Mouse (Mus musculus) midbrain, embryonic 14.5 days (tissue): ENCODE measurements around the gene Nanos1. TPM values are rescaled to one million over a fixed set of nuclear protein-coding genes. Genes with fewer than 3 reads are reported as not detected.

Experiments used
- ATAC-seq: fragments of 200-750 bp; cut with Nextera tagmentation; 2 replicates; pipeline ENCODE4 v1.8.0; 2017; ENCODE audit warnings: moderate number of reproducible peaks, moderate library complexity; ENCODE audit not compliant: low FRiP score, low TSS enrichment
- DNase-seq: peaks from one replicate; pipeline ENCODE4 v3.0.0-alpha.2; 2015
- H3K27ac ChIP-seq: fragments of 300-500 bp; sonication (generic); replicated peaks from 2 replicates; pipeline ENCODE4 v1.5.1; 2014; ENCODE audit warnings: mild to moderate bottlenecking, low read depth, low read length, moderate library complexity
- H3K27me3 ChIP-seq: fragments of 300-500 bp; sonication (generic); 2 replicates; pipeline ENCODE4 v1.6.1; 2014; ENCODE audit warnings: low read length, control low read depth, mixed read lengths; ENCODE audit not compliant: control insufficient read depth, insufficient read depth
- H3K36me3 ChIP-seq: fragments of 300-500 bp; sonication (generic); 2 replicates; pipeline ENCODE4 v1.6.1; 2014; ENCODE audit warnings: low read length, control low read depth; ENCODE audit not compliant: control insufficient read depth, insufficient read depth
- H3K4me1 ChIP-seq: fragments of 300-500 bp; sonication (generic); 2 replicates; pipeline ENCODE4 v1.6.1; 2014; ENCODE audit warnings: mild to moderate bottlenecking, antibody characterized with exemption, low read length, control low read depth; ENCODE audit not compliant: control insufficient read depth, insufficient read depth
- H3K4me2 ChIP-seq: fragments of 300-500 bp; sonication (generic); 2 replicates; pipeline ENCODE4 v1.6.1; 2014; ENCODE audit warnings: mild to moderate bottlenecking, low read length, moderate library complexity
- H3K4me3 ChIP-seq: fragments of 300-500 bp; sonication (generic); replicated peaks from 2 replicates; pipeline ENCODE4 v1.5.1; 2014; ENCODE audit warnings: low read depth, low read length
- H3K9ac ChIP-seq: fragments of 300-500 bp; sonication (generic); replicated peaks from 2 replicates; pipeline ENCODE4 v1.6.1; 2014; ENCODE audit warnings: mild to moderate bottlenecking, low read length, moderate library complexity
- H3K9me3 ChIP-seq: fragments of 300-500 bp; sonication (generic); 2 replicates; pipeline ENCODE4 v1.6.1; 2016; ENCODE audit warnings: low read length, control low read depth, mixed read lengths; ENCODE audit not compliant: control insufficient read depth
- WGBS: fragments of 180-500 bp; shearing (Covaris S2); extraction: QIAGEN DNeasy Blood & Tissue Kit; methylation state at CpG from one replicate; pipeline ENCODE4 v1.1.7; 2014; 5-methylcytosine and 5-hydroxymethylcytosine counted together
- microRNA-seq: library from miRNA; unstranded; fragments of <30 nt; microRNA quantifications from one replicate; pipeline ENCODE4, GENCODE M21; 2016
- polyA plus RNA-seq: library from polyadenylated mRNA; unstranded; fragments of >200 nt; fragmentation: Nextera tagmentation; extraction: Ambion mirVana; gene quantifications from 2 replicates; pipeline ENCODE4 v1.2.1, GENCODE M21; 2014

Gene Nanos1
- polyA plus RNA-seq, 1 experiment from 2014 or later = 30.5 TPM

- H3K4me3 ChIP-seq = no peak overlapping the region
- H3K36me3 ChIP-seq = no peaks in the 10 kb centered on the region
- WGBS = 94% methylated on average over 2 of the region's 2 CpGs
- peaks cover 11% of the 10 kb centered on the region for H3K4me1 ChIP-seq
- H3K27me3 ChIP-seq = no peaks in the 10 kb centered on the region
- no peak overlapping the region for H3K27ac ChIP-seq
- DNase-seq (no peak), ATAC-seq (no peak)
- no peaks in the 10 kb centered on the region for H3K9me3 ChIP-seq
- H3K4me2 ChIP-seq = no peak overlapping the region
- H3K9ac ChIP-seq = no peak overlapping the region
Observed at GRCm38 (mm10) chr19:60793170-60793707, 37.5 kb downstream of the Nanos1 start.

GRCm38 (mm10) chr19:60795244-60795643, 39.5 kb downstream of the Nanos1 start:
- Histone ChIP-seq H3K4me1 (no peaks in the 10 kb centered on the region), H3K27ac (no peak overlapping the region), H3K4me2 (no peak overlapping the region), H3K36me3 (no peaks in the 10 kb centered on the region), H3K4me3 (no peak overlapping the region), H3K27me3 (no peaks in the 10 kb centered on the region), H3K9ac (no peak overlapping the region), H3K9me3 (no peaks in the 10 kb centered on the region)
- ATAC-seq = no peak
- no peak for DNase-seq
- WGBS = 85% methylated on average over 2 of the region's 2 CpGs

GRCm38 (mm10) chr19:60797415-60797814, 41.6 kb downstream of the Nanos1 start:
- no peak overlapping the region for H3K4me3 ChIP-seq

GRCm38 (mm10) chr19:60799867-60800569, 44.2 kb downstream of the Nanos1 start:
- no peaks in the 10 kb centered on the region for H3K4me1 ChIP-seq
- H3K27ac ChIP-seq = no peak overlapping the region
- H3K9ac ChIP-seq = no peak overlapping the region
- no peak overlapping the region for H3K4me3 ChIP-seq
- H3K4me2 ChIP-seq = no peak overlapping the region
- ATAC-seq = no peak
- H3K9me3 ChIP-seq = no peaks in the 10 kb centered on the region
- WGBS = 78% methylated on average over 7 of the region's 7 CpGs
- DNase-seq = no peak
- H3K27me3 ChIP-seq = no peaks in the 10 kb centered on the region
- H3K36me3 ChIP-seq = no peaks in the 10 kb centered on the region

More at GRCm38 (mm10) chr19:60797415-60797814, 41.6 kb downstream of the Nanos1 start:
- DNase-seq (no peak), ATAC-seq (no peak)
- no peaks in the 10 kb centered on the region for H3K9me3 ChIP-seq
- no peak overlapping the region for H3K9ac ChIP-seq
- H3K4me2 ChIP-seq = no peak overlapping the region
- no peaks in the 10 kb centered on the region for H3K4me1 ChIP-seq
- WGBS = 92% methylated on average over 2 of the region's 2 CpGs
- H3K27me3 ChIP-seq = no peaks in the 10 kb centered on the region
- H3K27ac ChIP-seq = no peak overlapping the region
- no peaks in the 10 kb centered on the region for H3K36me3 ChIP-seq

- Histone ChIP-seq H3K4me3 (no peak overlapping the region), H3K4me2 (no peak overlapping the region), H3K36me3 (no peaks in the 10 kb centered on the region), H3K27me3 (no peaks in the 10 kb centered on the region), H3K9me3 (no peaks in the 10 kb centered on the region), H3K27ac (no peak overlapping the region), H3K4me1 (no peaks in the 10 kb centered on the region), H3K9ac (no peak overlapping the region)
- 65% methylated on average over 2 of the region's 2 CpGs for WGBS
- ATAC-seq (no peak), DNase-seq (no peak)
Observed at GRCm38 (mm10) chr19:60804903-60805302, 49.1 kb downstream of the Nanos1 start.

Small RNA genes lying within 50 kb of the gene (microRNA-seq; reads per million reads assigned to microRNA genes)
- not detected for gene mmu-mir-3084-1

Other genes starting within 250 kb of the Nanos1 start
- gene Cacul1, start 175.0 kb upstream of the Nanos1 start, polyA plus RNA-seq = 20.3 and 27.5 TPM in 2 replicates
- gene Eif3a, start 34.7 kb downstream of the Nanos1 start, polyA plus RNA-seq = 122 and 140 TPM in 2 replicates
- 48.4 and 52.5 TPM in 2 replicates for gene Fam45a, start 55.6 kb downstream of the Nanos1 start, polyA plus RNA-seq
- 10.8 and 12.9 TPM in 2 replicates for gene Sfxn4, start 105.5 kb downstream of the Nanos1 start, polyA plus RNA-seq
- gene Prdx3, start 118.6 kb downstream of the Nanos1 start, polyA plus RNA-seq = 105 and 107 TPM in 2 replicates
- gene Grk5, start 133.8 kb downstream of the Nanos1 start, polyA plus RNA-seq = 3.6 and 3.7 TPM in 2 replicates